Mouse (Mus musculus) layer of hippocampus, postnatal 10 days (tissue): Measurements from ENCODE around the gene Cfap161. TPM values are rescaled to one million over a fixed set of nuclear protein-coding genes. Genes with fewer than 3 reads are reported as not detected.

ENCODE experiments used
- DNase-seq, 2 experiments: peaks; one replicate each; pipeline ENCODE4 v3.0.0; 2021; ENCODE audit warnings: low spot score in 2 of 2
- long read RNA-seq: library from polyadenylated mRNA; stranded (forward); transcript quantifications from one replicate; pipeline ENCODE4 v2.0.0, GENCODE M21; 2023
- total RNA-seq, 2 experiments: library from RNA; stranded (reverse); gene quantifications; 2 replicates each; pipeline ENCODE4 v1.2.3; 2021

Cfap161 gene
- total RNA-seq = 1 to 10 TPM; 1.0 to 1.8 TPM
- long read RNA-seq, partial matches to known transcripts = 1 of 2 reads
- long read RNA-seq, other reads (novel, unspliced or antisense) = 0 of 2 reads

DNA sequence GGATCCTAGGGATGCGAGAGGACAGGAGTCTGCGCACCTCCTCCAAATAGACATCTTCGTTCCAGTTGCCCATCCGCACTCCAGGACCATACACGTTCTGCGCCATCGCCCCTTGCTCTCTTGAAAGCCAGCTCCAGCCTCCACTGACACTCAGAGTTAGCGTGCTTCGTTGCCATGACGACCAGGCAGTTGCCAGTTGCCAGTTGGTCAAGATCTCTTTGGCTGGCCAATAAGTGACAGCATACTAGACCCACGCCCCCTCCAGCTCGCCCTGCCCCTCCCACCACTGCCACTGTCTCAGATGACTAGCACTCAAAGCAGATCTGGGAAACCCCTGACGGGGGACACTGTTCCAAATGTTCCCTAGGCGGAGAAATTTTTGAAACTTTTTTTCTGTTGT, at the start of gene Cfap161:
Cfap161 (minus strand) TSS at position 176 of the 400 bp plus-strand sequence.
- peak; percentile 50 for DNase-seq

DNA sequence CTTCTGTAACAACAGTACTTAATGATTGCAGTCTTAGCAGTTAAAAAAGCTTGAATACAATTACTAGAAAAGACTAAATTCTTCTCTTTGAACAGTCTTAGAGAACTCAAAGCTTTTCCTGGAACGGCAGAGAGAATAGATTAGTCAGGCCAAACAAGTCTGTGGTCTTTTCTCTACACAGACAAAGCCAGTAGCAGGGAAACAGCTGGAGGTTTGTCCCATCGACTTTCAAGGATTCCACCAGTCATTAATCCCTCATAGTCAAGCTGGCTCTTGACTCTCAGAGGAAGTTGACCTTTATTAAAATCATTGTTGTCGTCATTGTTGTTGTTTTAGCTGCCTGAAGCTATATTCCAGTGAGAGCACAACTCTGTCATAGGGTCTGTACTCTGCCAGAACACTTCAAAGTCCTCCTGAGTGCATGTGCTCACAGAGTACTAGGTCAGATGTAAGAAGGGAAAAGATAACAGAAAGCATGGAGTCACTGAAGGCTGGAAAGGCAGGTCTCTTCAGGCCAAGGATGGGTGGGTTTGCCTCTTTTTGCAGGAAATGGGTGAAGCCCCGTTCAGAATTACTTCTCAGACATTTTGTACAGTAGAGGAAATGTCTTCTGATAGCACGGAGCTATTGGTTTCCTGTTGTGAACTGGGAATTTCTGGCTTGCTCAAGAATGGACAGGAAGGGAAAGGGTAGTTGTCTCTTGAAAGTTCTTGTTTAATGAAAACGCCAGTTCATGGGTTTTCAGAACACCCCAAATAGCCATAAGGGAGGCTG, 48.0 kb upstream of the Cfap161 start:
- no peak for DNase-seq

DNA sequence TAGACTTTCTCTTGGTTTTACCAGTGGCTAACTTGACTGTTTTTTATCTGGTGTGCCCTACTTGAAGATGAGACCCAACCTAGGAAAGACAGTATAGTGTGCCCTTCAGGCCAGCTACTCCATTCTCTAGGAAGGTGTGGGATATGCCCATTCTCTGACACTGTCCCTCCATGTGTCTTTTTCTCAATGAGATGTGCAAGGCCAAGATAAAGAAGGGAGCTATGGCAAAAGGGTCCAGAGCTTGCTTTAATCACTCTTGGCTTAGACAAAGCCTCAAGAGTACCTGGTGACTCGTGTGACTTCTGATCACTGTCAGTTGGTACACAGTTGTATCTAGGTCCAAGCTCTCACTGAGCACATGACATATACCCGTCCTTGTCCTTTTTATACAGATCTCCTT, 45.4 kb upstream of the Cfap161 start:
- DNase-seq = no peak

DNA sequence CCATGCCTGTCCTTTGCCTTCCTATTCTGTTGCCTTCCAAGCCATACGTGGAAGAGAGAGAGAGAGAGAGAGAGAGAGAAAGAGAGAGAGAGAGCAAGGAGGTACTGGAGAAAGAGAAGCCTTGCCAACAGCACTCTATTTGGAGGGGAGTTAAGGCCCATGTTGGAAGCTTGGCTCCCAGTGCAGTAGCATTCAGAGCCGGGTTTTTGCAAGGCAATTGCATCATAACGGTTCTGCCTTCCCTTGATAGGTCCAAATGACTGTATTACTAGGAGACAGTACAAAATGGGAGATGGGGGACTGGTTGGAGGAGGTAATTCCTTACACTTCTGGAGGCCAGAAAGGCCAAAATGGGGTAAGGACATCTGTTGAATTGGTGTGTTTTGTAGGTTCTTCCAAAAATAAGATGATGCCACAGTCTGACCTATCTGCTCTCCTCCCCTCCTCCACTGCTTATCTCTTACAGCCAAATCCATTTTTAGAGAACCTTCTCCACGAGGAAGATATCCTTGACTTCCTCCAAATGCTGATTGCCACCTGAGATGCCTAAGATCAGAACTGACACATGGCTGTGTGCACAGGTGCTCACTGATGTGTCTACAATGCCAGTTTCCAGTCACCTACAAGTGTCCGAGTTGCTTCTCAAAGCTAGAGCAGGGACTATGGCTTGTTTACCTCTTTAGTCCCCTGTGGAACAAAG, 44.0 kb upstream of the Cfap161 start:
- no peak for DNase-seq

DNA sequence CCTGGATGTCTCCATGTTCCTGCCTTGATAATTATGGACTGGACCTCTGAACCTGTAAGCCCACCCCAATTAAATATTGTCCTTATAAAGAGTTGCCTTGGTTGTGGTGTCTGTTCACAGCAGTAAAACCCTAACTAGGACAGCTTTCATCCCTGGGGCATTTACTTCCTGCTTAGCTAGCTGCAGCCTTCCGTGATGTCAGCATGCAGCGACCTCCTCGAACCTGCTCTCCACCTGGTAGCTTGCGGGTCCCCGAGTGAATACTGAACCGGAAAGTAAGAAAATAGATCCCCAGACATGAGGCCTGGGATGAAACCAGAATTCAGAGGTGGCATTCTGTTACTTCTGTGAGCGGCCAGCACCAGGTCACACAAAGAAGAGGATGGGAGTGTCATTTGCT, 34.7 kb upstream of the Cfap161 start:
- no peak for DNase-seq

DNA sequence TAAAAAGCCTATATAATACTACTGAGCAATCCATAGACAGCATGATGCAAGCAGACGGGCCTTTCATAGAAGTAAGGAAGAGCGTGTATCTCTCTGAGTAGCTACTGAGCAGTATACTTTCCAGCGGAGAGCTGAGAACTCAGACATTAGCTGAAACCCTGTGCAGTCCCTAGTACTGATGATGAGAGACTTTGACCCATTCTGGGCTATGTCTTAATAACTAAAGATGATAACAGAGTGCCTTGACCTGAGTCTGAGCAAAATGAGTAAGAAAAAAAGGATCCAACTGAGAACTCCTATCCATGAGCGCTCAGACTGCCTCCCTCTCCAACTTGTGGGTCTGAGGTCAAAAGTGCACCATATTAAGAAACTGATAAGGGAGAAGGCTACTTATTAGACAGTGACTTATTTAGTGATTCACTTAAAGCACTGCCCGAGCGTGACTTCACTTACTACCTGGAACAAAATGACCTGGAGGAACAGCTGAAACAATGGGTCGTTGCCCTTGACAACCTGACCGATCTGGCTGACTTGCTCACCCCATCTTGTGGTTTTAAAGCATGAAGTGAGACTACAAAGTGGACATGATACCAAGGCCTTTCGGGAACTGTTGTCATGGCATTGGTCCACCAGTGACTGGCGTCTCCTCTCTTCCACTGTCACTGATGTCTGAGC, 32.9 kb upstream of the Cfap161 start:
- no peak for DNase-seq

DNA sequence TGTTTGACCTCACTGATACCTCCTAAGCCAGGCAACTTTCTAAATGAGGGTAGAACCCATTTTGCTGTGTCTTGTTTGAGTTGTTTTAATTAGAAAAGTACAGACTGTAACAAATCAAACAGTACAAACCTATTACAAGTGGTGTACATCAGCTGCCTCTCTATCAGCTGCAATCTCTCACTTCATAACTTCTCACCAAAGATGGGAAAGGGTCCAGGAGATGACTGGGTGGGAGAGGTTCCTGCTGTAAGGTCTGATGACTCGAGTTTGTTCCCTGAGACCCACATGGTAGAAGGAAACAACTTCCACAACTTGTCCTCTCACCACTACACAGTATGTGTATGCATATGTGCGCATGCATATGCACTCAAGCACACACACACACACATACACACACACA, 32.1 kb upstream of the Cfap161 start:
- DNase-seq = no peak

DNA sequence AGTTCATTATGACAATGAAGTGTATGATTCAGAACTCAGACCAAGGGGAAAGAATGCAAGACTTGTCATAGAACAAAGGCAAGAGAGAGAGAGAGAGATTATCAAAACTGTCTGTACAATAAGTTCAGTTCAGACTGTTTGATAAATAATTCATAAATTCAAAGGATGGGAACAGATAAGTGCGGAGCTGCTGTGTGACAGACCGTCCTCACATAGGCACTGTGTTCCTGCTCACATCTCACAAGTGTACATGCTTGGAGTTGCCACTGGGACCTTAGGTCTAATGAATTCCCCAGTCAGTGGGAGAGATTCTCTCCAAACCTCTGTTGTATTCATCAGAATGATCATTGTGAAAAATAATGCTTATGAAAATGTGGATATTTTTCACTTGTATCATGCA, 27.3 kb upstream of the Cfap161 start:
- DNase-seq = no peak

DNA sequence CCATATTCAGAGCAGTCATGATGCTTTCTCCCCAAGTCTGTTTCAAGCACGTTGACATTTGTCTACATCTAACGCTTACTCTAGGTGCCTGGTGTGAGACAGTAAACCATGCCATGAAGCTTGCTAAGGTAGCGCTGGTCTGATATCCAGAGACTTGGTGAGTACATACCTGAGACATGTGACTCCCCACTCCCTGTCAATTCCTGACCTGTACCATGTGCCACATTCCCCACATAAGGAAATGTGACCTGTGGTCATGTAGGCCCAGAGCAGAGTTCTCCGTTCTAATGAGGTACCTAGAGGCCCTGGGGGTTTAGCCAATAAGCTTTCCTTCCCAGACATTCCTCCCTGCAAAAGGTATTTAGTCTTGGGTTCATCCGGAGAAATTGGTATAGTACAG, 22.2 kb upstream of the Cfap161 start:
- no peak for DNase-seq

DNA sequence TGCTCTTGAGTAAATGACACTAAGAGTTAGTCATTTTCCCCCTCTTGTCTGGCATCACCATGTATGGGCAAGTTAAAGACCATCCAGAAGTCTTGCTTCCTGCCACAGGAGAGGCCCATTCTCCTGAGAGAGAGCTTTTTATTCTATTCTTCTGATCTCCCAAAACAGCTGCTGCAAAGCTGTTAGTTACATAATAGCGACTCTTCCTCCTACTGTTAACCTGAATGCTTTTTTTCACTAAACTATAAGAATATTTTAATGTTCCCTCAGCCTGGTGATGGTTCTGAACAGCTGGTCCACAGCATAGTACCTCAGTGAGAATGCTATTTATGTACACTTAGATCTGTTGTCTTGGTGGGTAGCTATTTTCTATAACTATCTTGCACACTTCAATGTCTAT, 21.0 kb upstream of the Cfap161 start:
- DNase-seq = no peak

DNA sequence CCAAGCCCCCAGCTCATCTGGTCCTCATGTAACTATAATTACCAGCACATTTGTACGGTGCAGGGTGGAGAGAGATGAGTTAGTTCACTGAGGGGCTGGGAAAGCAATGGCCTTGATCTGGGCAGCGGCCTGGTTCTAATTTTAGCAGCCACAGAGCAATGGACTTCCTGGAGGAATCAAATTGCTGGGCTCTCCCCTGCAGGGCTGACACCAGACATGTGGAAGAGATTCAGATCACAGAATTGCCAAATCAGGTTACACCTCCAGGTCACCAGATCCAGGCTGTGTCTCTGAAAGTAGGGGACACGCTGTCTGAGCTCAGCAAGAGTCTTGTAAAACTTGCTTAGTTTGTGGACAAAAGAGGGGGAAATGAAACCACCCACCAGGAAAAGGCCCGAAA, 19.3 kb upstream of the Cfap161 start:
- no peak for DNase-seq

DNA sequence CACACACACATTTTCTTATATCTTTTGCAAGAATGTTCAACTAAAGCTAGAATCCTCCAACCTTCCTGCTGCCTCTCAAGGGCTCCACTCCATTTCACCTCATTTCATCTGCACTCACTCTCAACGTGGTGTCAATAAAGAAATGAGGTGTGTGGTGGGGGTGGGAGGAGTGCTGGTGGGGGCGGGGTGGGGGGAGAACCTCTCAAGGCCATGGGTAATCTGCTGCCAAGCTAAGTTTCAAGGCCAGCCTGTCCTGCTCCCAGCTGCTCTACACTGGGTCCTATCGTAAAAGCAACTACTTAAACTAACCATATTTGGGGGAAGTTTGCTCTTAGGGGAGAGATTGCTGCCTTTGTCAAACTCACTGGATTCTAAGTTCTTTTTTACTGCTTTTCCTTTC, 18.8 kb upstream of the Cfap161 start:
- DNase-seq = no peak

DNA sequence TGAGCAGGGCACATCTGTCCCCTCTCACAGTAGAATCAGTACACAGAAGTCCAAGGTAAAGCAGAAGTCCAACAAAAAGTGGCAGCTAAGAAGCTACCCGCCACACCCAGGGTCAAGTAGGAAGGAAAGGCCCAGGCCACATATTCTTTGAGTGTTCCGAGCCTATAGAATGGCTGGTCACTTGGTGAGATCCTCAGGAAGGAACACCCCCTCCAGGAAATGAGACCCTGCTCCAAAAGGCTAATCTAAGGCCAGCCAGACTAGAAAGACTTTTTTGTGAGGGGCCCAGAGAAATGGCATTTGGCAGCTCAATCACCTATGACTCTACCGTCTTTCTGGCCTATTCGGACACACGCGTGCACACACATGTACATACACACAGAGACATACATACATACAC, 18.3 kb upstream of the Cfap161 start:
- no peak for DNase-seq

DNA sequence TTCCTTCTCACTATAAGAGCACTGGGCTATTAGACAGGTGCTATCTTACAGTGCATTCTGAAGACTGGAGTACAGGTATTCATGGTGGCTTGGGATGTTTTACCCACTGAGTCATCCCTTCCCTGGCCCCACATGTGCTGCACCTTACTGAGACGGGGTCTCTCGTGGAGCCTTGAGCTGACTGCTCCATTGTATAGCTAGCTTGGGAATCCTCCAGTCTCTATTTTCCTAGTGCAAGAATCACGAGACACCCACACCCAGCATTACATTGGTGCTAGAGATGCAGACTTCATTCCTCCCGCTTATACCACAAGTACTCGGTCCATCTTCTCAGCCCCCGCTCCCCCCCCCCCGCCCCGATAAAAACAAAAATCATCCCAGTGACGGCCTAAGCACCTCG, 17.9 kb upstream of the Cfap161 start:
- no peak for DNase-seq

DNA sequence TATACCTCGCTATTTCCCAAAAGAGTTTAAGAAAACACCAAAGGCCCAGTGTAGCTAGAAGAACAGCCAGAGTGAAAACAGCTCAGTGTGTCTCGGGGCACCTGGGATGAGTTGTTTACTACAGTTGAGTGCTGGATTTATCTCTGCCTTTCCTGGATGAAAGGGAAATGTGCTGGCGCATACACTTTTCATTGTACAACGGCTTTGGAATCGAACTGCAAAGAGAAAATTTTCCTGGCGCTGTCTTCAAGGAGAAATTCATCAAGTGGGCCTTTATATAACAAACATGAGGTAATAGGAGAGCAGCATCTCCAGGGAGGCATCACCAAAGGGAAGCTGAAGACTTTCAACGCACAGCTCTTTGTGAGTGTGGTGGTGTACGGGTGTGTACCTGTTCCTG, 17.2 kb upstream of the Cfap161 start:
- DNase-seq = no peak

DNA sequence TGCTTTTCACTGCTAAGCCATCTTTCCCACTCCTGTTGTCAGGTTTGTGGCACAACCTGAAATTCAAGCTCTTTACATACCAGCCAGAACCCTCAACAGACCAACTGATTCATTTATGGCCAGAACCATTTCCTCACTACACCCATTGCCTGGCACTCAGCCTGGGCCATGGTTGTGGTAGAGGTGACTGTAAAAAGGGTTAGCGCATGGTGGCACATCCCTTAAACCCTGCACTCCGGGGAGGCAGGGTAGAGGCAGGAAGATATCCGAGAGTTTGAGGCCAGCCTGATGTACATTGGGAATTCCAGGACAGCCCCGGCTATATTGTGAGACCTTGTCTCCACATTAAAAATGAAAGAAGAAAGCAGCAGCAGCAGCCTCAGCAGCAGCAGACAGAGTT, 16.8 kb upstream of the Cfap161 start:
- no peak for DNase-seq

DNA sequence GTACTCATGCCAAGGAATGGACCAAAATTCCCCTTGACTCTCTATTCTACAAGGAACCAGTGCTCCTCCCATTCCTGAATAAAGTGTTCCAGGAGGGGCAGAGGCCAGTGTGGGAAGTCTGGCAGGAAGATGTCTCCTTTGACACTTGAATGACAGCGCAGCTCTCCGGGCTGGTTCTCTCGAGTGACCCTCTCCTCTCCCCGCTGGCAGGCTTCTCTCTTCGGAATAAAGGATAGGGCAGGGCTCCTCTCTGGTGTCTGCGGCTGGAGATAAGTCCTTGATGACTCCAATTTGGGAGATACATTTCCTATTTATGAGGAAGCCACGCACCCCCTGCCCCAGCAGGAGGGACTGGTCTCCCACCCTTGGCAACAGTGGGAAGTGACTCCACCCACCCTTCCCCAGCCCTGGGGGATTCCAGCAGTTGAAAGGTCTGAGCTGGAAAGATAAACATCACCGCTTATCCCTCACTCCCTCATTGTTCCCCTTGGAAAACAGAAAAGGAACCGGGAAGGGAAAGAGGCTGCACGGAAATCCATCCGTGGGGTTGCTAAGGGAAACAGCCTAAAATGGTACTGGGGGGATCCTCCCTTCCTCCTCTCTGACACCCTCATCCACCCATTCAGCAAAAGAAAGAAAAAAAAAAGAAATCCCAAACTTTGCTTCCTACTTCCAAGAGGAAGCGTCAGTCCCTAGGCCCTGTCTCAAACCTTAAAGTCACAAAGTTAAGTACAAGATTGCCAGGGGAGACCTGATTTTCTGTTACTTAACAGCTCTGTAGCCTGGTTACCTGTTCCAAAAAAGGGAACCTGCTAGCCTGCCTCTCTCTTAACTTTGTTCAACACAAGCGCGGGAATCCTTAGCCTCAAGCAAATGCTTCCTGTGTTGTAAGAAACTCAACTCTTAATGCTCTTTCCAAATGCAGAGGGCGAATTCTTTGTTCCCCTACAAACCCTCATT, 15.7 kb upstream of the Cfap161 start:
- no peak for DNase-seq

DNA sequence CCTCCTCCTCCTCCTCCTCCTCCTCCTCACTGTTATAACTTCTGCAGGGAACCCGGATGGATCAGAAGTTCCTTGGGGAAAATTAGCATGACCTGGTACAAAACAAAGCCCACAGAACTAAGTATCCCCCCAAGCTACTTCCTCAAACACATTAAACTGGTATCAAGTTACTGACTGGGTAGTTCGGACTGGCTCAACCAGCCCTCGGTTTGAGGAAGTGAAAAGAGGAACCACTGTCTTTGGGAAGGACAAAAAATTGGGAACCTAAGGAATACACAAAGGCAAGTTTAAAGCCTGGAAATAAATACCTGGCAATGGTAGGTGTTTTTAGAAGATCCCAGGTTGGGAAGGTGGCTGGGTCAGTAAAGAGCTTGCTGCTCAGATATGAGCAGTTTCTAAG, 15.0 kb upstream of the Cfap161 start:
- no peak for DNase-seq

DNA sequence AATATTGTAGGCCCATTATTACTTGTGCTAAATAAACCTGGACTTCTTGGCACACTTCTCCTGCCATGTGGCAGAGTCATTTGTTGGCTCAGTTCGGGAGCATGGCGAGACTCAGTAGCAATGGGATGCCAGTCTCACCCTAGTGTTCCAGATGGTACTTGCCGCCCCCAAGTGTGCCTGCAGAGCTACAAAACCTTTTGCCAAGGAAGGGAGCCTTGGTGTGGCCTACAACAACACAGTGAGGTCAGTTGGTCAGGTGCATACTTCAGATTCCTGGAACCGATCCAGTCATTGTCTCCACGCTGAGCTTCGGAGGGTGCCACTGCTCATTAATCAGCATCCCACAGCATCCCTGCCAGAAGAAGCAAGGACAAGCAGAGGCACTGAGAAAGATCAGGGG, 14.4 kb upstream of the Cfap161 start:
- DNase-seq = peak; percentile 67 to 72

DNA sequence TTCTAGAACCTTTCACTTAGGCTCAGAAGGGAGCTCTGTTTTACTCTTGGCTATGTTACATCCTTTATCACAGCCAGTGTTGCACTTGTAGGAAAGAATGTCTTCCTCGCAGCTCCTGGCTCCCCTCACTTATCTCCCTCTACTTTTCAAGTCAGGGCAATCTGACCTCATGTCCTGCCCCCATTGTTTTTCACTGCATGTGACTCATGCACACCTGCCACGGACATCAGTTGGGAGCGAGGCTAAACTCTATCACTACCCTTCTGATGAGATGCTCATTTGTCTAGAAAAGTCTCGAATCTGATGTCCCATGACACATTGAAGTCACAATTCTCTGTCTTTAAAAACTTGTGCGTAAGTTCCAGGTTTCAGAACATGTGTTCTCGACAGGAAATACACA, 12.3 kb upstream of the Cfap161 start:
- no peak for DNase-seq

DNA sequence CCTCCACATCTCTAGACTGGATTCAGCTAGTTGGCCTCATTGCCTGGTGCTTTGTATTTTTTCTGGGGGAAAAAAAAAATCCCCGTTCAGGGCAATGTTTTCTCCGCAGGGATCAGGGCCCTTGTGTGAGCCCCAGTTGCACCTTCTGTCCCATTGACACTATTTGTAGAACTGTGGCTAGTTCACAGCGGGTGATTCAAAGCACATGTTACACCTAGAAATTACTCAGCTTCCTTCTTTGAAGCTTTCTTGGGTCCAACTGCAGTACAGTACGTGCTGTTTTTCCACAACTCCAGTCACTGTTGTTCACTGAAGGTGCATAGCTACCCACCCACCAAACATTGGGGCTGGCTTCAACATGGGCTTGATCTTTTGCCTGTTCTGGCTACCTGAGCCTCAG, 9.1 kb upstream of the Cfap161 start:
- no peak for DNase-seq
